Mouse (Mus musculus) c-Kit-positive CD71-positive TER-119-negative erythroid progenitor cells, embryonic 14.5 days (primary cell): ENCODE data around the gene Gnai3.

Experiments
- DNase-seq: peaks from one replicate; pipeline ENCODE4 v3.0.0-alpha.2; 2013; ENCODE audit warnings: low read depth

The Gnai3 gene

GRCm38 (mm10) chr3:108145534-108146445 lies at the start of gene Gnai3:
Gnai3 (minus strand) TSS chr3:108146146.
- peak; percentile 91 for DNase-seq

DNA sequence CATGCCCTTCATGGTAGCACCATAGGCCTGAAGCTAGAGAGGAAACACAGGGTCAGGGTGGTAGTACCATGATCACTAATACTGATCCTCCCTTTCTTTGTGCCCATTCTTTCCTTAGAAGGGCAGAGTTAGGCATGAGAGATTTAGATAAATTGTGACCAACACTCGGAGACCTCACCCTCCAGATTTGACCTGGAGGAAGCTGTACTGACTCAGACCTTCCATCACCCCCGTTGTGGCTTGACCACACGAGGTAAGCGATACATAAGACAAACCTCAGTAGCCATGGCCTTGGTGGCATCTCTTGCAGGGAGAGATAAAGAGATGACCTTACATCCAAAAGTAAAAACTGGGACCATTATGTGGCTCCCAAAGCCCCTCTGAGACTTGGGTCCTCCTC lies 49.3 kb upstream of the Gnai3 start:
- no peak for DNase-seq

- DNase-seq = no peak
Measured at GRCm38 (mm10) chr3:108193686-108194085, 47.7 kb upstream of the Gnai3 start.

- DNase-seq = no peak
Measured at GRCm38 (mm10) chr3:108189897-108190296, 44.0 kb upstream of the Gnai3 start.

- DNase-seq = no peak
Measured at GRCm38 (mm10) chr3:108188716-108189490, 43.0 kb upstream of the Gnai3 start.

DNA sequence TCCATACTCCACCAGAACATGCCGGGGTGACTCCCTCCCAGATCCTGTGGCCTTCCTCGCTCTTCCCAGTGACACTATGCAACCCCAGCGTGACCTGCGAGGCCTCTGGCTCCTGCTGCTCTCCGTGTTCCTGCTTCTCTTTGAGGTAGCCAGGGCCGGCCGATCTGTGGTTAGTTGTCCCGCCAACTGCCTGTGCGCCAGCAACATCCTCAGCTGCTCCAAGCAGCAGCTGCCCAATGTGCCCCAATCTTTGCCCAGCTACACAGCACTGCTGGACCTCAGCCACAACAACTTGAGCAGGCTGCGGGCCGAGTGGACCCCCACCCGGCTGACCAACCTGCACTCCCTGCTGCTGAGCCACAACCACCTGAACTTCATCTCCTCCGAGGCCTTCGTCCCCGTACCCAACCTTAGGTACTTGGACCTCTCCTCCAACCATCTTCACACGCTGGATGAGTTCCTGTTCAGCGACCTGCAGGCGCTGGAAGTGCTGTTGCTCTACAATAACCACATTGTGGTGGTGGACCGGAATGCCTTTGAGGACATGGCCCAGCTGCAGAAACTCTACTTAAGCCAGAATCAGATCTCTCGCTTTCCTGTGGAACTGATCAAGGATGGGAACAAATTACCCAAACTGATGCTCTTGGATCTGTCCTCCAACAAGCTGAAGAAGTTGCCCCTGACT lies 41.3 kb upstream of the Gnai3 start:
- DNase-seq = no peak

DNA sequence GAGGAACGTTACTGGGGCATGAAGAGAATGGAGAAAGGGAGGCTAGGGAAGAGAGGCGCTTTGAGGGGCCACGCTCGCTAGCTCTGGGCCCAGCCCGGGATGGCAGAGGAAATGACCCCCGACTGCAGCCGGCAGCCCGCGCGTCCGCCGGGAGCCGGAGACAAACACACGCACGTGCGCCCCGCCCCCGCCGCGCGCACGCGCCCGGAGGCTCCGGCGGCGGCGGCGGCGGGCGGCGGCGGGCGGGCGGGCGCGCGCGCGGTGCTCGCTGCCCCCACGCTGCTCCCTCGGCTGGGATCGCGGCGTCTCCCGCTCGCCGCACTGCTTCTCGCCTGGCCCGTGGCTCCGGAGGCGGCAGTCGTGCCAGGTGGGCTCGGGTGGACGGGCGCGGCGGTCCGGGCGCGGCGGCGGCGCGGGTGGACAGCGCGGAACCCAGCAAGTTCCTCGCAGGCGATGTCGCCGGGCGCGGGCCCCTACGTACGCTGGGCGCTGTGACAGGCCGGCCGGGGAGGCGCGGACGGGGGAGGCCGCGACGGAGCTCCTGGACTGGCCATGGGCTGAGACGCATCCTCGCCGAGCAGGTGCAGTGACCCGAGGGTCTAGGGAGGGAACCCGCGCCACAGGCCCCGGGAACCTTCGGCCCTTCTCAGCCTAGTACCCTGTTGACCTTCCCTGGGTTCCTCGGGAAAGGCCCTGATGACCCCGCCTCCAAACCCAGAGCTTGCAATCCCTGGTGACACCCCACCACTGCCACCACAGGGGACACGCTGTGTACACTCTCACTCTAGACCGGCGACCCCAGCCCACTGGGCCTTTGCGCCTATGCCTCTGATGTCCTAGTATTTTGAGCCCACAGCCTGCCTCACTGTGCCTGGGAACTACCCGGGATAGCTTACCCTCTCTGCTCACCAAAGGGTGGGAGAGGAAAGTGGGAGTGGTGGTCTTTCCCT lies 40.4 kb upstream of the Gnai3 start, which contains the start of gene Amigo1:
TSS of gene Amigo1 (plus strand) at position 238 of the 950 bp plus-strand sequence.
- DNase-seq = no peak

GRCm38 (mm10) chr3:108185460-108186097 lies 39.6 kb upstream of the Gnai3 start:
- no peak for DNase-seq

- DNase-seq = no peak
Measured at GRCm38 (mm10) chr3:108184742-108185141, 38.8 kb upstream of the Gnai3 start.

GRCm38 (mm10) chr3:108180514-108180913 lies 34.6 kb upstream of the Gnai3 start:
- no peak for DNase-seq

DNA sequence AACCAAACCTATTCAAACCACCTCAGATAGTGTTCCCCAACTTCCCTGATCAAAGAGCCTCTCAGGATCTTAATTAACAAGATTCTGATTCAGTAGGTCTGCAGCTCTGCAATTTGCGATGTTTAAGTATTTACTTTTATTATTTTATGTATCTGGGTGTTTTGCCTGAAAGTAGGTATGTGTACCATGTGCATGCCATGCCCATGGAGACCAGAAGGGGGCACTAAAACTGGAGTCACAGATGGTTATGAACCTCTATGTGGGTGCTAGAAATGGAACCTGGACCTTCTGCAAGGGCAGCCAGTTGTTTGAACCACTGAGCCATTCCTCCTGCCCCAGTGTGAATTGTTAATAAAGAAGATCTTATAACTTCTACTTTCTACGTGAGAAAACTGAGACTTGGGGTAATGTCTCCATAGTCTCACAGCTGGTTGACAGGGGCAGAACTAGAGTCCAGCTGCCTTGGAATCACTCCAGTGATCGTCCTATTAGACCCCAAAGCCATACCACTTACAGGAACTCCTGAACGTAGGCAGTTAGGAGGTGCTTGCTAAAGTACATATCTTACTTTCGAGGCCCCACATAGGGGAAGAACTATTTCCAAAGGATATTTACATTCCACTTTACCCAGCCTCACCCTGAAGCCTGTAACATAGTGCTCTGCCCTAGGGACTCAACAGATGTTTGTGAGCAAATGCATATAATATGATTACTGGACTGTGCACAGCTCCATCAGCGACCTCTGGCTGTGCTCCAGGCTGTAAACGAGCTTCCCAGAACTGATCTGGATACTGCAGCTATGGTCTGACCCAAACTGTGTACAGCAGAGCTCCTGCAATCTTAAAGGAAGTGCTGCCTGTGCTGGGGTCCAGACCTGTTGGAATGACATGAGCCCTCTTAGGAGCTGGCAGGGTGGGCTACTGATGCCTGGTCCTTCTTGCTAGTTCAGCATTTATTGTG lies 33.1 kb upstream of the Gnai3 start:
- no peak for DNase-seq

DNA sequence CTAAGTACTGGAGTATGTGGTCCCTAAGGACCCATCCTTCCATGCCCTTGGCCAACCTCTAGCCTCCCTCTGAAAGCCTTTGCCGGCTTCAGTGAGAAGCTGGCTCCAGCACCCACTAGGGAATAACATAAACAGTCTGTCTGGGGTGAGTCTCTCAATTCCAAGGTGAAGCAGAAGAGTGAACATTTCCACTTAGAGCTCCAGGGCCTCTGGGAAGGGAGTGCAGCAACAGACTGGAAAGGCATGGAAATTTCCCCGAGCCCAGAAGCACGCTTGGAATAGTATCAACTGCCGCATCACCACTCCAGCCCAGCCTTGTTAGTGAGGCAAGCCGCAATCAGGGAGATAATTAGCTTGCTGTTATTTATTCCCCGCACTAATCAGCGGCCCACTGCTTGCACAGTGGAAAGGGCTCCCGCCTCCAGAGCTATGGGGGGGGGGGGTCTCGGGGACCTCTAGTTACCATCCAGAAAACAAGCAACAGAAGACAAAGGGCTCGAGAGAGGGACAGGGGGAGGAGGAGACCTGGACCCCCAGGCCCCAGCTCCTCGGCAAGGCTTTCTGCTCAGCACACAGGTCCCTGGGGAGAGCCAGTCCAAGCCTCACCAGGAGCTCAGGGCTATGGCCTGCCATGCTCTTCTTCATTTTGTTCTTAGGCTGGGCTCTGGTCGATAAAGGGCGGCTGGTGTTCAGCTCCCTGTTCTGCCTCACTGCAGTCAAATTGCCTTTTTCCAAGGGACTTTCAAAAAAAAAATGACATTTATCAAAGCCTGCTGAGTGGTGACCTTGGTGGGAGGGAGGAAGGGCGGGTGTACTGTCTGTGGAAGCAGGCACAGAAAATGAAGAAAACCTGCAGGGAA lies 29.0 kb upstream of the Gnai3 start:
- DNase-seq = no peak

DNA sequence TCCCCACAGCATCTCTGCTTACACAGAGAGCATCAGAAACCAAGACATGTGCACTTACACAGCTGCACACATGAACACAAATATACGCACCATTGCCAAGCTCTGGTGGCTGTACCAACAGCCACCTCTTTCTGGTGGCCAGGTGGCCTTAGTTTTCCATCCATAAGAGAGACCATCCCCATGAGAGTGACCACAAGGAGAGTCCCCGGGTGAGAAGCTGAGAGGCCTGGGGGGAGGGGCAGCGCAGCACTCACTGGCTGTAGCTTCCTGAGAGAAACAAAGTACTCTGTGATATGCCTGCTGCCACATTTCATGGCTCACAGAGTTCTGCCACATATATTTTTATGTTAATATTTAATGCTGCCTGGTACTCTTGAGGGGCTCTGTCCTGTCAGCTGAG lies 23.3 kb upstream of the Gnai3 start:
- no peak for DNase-seq

DNA sequence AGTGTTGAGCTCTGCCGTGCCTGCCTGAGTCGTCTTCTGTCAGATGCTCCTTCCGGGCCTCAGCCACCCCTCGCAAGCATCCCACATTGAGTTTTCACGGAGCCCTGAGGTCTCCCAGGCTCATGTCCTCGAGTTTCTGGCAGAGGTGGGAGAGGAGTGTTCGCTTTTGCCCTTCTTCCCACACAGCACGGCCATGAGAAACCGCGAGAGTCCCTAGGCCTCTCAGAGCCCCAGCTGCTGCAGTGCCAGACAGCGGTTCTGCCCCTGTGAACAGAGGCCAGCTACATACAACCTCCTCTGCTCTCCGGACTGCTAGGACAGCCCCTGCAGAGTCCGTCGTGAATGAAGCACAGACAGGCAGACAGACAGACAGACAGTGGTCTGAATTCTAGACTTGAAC lies 21.6 kb upstream of the Gnai3 start:
- DNase-seq = no peak

GRCm38 (mm10) chr3:108166486-108167211 lies 20.7 kb upstream of the Gnai3 start:
- DNase-seq = no peak

DNA sequence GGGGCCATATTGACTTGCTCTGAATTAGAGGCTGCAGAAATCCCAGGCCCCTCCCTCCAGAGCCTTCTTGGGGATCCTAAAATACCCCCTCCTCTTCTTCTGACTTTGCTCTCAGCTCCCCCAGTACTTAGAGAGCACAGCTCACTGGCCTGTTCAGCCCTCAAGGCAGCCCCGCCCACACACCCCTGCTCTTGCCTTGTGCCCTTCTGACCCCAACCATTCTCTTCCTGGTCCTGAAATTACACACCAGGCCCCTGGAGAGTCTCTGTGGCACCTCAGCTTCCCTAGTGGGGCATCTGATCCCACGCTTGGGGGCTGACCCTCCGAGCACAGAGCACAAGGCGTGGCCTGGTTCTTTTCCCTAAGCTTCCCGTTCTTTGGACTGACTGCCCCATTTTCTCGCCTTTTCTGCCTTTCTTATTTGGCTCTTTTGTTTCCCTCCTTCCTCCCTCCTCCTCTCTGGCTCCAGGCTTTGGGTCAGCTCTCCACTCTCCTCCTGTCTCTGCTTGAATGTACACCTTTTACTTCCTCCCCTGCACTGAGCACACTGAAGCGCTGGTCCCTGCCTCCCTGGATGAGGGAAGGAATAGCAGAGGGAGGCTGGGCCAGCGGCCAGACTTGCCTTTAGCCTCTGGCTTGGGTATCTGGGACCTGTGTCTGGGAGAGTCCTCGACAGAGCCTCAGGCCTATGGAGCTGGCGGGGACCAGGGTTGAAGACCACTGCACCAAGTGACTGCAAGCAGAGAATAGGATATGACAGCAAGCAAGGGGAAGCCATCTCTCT lies 19.8 kb upstream of the Gnai3 start:
- no peak for DNase-seq

- peak; percentile 54 for DNase-seq
Measured at GRCm38 (mm10) chr3:108164807-108165206, 18.9 kb upstream of the Gnai3 start.
